Mouse (Mus musculus) CH12.LX (cell line): ENCODE data around the gene Gnptg.

ENCODE experiments used
- CTCF ChIP-seq, 2 experiments: IDR thresholded peaks in 1 of 2; conservative IDR thresholded peaks in 1 of 2; 2 replicates each; pipeline ENCODE4 v1.5.1; 2011 to 2012; ENCODE audit warnings: low read depth in 2 of 2, low read length in 2 of 2, improper control_type of control experiment in 1 of 2, inconsistent platforms in 1 of 2, mild to moderate bottlenecking in 1 of 2, moderate library complexity in 1 of 2
- EP300 ChIP-seq: IDR thresholded peaks from 2 replicates; pipeline ENCODE4 v1.6.1; 2011; ENCODE audit warnings: low read length, improper control_type of control experiment
- USF1 ChIP-seq: IDR thresholded peaks from 2 replicates; pipeline ENCODE4 v1.6.1; 2014; ENCODE audit warnings: low read depth, mild to moderate bottlenecking, inconsistent platforms, low read length, improper control_type of control experiment

GRCm38 (mm10) chr17:25288842-25289241 lies 48.9 kb upstream of the Gnptg start:
- TF ChIP-seq CTCF (conservative IDR thresholded peaks at IDR 0.05 in 1 of 2, IDR thresholded peaks at IDR 0.05 in 1 of 2; ENCODE audit: low read depth in 2 of 2, low read length in 2 of 2) (peak; percentile 67 to 81), EP300 (no peak), USF1 (no peak)
